Mouse (Mus musculus): ENCODE data around the gene Gm45623. TPM values are rescaled to one million over a fixed set of nuclear protein-coding genes. Genes with fewer than 3 reads are reported as not detected.

Gm45623 gene
- total RNA-seq, 1 experiment from 2014 or later = not detected

DNA sequence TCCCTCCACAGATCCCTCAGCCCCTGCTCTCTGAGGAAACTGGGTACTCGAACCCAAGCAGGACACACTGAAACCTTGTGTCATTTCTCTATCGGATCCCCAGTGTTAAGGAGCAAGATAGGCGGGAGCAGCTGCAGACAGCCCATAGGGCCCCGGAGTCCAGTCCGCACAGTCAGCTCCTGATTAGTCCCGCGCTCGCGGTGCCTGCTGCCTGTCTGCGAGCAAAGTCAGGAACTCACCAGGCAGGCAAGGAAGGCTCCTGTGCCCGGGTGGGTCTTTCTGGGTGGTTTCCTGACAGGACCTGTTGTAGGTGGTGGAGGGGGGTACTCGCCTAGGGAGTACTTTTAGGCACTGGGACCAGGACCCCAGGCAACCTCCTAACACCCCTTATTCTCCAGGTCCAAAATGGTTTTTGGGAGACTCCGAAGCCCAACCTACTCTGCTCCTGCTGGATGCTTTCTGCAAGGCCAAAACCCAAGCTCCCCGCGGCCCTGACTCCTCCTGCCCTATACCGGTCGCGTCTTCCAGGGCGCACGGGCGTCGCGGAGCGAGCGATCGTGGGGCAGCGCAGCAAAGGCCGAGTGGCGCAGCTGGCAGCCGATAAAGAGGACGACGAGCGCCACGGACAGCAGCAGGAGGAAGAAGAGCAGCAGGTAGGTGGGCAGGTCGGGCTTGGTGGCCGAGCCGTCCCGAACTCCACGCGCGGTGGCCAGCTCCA, 994 bp downstream of the Gm45623 start:
- peak; percentile 20 for DNase-seq

- DNase-seq = no peak
Measured at GRCm38 (mm10) chr13:56751774-56752173, 1.9 kb downstream of the Gm45623 start.

DNA sequence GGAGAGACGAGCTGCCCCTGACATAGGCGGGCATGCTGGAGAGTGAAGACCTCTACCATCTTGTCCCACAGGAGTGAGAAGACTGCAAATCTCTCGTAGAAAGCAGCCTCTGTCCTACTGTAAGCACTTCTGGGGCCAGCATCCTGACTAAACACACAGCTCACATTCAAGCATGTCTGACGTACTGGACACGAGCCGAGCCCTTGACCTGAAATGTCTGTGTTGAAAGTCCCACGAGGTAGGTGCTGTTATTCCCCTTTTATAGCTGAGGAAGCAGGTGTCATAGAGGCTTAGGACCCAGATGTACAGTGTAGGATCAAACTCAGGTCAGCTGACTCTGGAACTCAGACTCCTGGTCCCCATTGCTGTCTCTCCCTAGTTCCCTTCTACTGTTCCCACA, 4.2 kb downstream of the Gm45623 start:
- DNase-seq = no peak

GRCm38 (mm10) chr13:56747554-56747953, 6.1 kb downstream of the Gm45623 start:
- DNase-seq = no peak

DNA sequence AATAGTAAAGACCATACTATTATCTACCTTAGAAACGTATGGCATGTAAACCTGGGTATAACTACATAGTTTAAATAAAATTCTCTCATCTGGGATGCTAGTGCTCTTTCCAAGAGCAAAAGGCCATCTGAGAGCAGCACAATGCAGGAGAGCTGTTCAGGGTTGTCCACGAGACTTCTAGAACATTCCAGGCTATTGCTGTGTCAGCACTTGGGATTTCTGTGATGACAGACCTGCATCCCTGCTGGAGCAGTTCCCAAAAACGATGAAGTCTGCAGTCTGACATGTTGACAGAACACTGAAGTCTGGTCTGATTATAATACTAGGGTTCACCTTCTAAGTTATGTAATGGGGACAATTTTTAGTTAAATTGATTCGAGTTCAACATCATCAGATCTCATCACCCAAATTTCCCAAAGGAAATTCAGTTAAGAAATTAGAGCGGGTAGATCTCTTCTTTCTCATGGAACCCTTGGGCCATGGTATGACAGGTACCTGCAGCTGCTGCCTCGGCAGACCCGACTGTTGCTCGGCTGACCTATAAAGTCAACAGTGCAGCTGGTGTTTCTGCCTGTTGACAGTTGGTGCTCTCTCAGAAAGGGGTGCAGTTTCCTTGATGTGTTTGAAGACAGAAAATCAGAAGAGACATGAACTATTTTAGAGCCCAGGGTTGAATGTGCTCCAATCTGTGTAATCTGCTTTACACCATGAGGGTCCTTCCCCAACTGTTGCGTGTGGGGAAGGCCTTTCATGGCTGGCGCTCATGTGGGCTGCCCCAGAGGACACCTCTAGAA, 6.7 kb downstream of the Gm45623 start:
- no peak for DNase-seq

DNA sequence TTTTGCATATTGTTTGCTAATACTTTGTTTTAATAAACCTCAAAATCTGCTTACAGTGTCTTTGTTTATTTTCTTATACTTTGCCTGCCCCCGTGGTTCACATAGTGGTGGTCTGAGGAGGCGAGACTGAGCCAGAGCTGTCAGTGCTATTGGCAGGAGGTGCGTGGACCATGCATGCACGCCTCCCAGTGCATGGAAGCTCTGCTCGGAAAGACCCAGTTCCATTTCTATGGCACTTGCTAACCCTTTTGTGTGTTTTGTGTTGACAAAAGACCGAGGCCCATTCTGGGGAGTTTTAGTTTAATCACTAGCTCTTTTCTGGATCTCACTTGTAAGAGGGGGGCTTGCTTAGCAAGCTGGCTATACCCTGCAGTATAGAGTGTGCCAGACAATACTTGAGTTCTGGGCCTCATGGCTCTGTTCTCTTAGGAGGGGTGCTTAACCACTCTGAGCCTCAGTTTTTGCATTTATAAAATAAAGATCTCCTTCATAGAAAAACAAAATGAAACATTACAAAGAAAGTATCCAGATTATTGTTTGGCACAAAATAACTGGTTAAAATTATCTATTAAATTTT, 11.2 kb downstream of the Gm45623 start:
- DNase-seq = no peak

DNA sequence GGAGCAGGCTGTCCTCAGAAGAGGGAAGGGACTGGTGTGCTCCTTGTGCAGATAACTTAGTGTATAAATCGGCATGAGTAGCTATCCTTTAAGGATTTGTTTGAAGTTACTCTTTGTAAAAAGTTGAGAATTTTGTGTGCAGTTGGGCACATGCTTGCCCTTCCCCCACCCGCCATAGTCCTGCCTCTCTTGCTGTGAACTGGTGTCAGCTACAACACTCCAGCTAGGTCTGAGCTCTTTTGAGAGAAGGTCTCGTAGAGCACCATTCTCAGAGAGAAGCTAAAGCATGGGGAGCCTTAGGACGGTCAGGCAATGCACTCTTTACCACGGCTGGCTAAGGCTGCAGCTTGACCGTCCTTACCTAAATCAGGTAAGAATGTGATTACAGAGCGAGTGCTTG, 11.9 kb downstream of the Gm45623 start:
- no peak for DNase-seq

GRCm38 (mm10) chr13:56740496-56740895, 13.1 kb downstream of the Gm45623 start:
- DNase-seq = no peak

- DNase-seq = no peak
Measured at GRCm38 (mm10) chr13:56739556-56739955, 14.1 kb downstream of the Gm45623 start.

GRCm38 (mm10) chr13:56735212-56735875, 18.3 kb downstream of the Gm45623 start:
- peak; percentile 61 for DNase-seq

DNA sequence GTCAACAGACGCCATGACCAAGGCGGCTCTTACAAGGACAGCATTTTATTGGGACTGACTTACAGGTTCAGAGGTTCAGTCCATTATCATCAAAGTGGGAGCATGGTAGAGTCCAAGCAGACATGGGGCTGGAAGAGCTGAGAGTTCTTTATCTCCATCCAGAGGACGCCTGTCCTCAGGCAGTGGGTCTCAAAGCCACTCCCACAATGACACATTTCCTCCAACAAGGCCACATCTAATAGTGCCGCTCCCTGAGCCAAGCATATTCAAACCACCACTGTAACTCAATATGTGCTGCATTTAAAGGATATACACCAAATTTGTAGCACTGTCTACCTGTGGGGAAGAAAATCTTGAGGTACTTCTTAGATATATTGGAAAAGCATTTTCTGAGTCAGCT, 19.0 kb downstream of the Gm45623 start:
- DNase-seq = no peak

DNA sequence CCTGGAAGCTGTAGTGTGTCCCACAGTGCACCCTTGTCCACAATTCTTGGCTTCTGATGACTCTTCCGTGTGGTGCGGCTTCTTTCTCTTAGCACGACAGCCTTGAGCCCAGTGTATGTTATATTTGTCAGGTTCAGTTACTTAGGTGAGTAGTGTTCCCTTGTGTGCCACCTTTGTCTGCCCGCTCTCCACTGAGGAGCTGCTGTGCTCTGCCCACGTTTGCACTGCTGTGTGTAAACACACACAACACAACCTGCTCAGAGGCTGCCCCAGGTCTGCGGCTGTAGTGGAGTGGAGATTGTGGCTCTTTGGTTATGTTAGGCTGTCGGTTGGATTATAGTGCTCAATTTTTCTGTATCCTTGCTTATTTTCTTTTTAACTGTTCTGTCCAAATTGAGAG, 24.6 kb downstream of the Gm45623 start:
- no peak for DNase-seq

DNA sequence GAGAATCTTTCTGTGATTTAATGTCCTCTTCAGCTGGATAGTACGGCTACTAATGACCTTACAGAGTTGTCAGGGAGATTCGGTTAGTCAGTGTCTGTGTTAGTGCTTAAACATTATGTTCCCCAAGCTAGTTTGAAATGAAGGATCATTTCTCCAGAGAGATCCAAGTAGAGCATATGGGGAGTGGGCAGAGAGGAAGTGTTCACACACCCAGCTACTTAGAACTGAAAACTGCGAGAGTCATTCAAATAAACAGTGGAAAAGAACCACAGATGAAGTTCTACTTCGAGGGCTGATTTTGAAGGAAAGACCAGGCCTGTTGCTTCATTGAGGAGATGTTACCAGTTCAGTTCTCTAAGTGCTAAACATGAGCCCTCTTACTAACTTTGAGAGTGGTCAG, 27.1 kb downstream of the Gm45623 start:
- DNase-seq = no peak

DNA sequence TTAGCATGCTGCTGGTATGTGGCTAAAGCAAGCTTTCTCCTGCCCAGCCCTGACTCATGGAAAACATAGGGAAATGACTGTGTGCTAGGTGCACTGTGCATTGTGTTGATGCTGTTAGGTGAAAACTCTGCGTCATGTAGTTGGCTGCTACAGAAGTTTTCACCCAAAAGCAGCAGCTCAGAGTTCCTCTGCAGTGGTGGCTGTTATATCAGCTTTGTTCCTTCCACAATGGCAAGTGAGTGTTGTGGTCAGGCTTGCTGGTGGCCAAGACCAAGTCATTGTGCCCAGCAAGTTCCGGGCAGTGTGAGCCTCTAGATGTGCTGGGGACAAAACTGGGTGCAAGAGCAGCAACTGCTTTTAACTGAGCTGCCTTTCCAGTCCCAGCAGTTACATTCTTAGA, 41.4 kb downstream of the Gm45623 start:
- DNase-seq = no peak

GRCm38 (mm10) chr13:56710620-56711019, 43.0 kb downstream of the Gm45623 start:
- DNase-seq = peak; percentile 11

GRCm38 (mm10) chr13:56707606-56708005, 46.0 kb downstream of the Gm45623 start:
- peak; percentile 40 for DNase-seq

- DNase-seq = peak; percentile 14
Measured at GRCm38 (mm10) chr13:56707111-56707510, 46.5 kb downstream of the Gm45623 start.

- DNase-seq = no peak
Measured at GRCm38 (mm10) chr13:56704596-56704995, 49.0 kb downstream of the Gm45623 start.

- DNase-seq = peak; percentile 27
Measured at GRCm38 (mm10) chr13:56703871-56704321, 49.7 kb downstream of the Gm45623 start.

GRCm38 (mm10) chr13:56703222-56703870, 50.3 kb downstream of the Gm45623 start:
- DNase-seq = peak; percentile 85

DNA sequence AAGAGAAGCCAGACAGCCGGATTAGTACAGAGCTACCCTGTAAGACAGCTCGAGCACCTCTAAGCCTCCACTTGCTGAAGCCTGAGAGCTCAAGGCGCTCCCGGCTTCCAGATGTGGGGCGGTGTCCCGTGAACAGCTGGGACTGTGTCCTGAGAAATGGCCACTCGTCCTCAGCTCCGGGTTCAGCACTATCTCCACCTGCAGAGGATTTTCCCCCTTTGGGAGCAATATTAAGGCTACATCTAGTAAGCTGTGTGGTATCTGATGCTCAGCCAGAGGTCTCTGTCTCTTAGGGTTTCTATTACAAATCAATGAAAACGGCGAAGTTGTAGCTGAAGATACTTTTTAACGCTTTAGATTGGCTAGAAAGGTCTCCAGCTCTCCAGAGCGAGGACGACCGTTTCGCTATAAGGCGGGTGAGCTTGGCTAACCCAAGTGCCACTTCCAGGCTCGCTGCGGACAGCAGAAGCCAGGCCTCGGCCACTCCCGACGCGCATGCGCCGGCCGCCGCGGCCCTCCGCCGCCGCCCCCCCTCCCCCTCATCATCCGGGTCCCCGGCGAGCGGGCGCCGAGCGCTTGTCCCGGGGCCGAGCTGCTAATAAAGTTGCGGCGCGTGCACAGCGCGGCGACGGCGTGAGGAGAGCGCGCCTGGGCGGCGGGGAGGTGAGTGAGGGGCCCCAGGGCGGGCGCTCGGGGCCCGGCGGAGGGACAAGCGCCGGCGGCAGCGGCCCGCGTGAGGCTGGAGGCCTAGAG, 51.0 kb downstream of the Gm45623 start, which contains the start of gene Smad5:
Smad5 (plus strand) TSS at position 542 of the 753 bp plus-strand sequence.
- peak; percentile 96 for DNase-seq
